ENCODE assay signal across 21 mouse cellular contexts in the genomic region with DNA sequence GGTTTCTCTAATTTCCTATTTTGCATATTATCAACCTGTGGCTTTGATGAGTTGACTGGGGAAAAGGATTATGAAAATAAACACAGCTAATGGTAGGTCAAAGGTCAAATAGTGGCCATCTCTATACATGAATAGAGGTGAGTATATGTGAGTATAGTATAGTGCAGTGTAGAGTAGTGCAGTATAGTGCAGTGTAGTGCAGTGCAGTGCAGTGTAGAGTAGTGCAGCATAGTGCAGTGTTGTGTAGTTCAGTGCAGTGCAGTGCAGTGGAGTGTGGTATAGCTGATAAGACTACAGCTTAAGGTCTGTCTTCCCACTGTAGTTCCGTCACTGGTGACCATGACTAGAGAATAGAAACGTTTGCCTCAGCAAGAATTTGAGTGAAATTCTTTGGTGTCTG.
DNase-seq lines count a peak whose midpoint lies in the region; ATAC-seq lines count a peak whose summit lies in the region.
"Had no signal": no experiment of that assay in that cellular context is flagged by ENCODE, and none has a peak within 500 bp of the region (broad histone marks: within the 10 kb centered on the region; RNA-seq: fewer than 3 reads in every experiment).

No protein-coding gene starts in this region.

- no peaks in the 10 kb centered on the region for H3K27me3 ChIP-seq in hindbrain, embryonic 11.5 days (ENCODE audit: control insufficient read depth, insufficient read depth, low read length)
- no peaks in the 10 kb centered on the region for H3K27me3 ChIP-seq in hindbrain, embryonic 13.5 days
- H3K27me3 ChIP-seq in kidney, embryonic 16.5 days (ENCODE audit: insufficient read depth, low read length): no peaks in the 10 kb centered on the region
- no peaks in the 10 kb centered on the region for H3K27me3 ChIP-seq in midbrain, embryonic 15.5 days (replicated peaks)
- H3K27me3 ChIP-seq in midbrain, embryonic 14.5 days (ENCODE audit: control insufficient read depth, insufficient read depth, low read length): no peaks in the 10 kb centered on the region
- H3K27me3 ChIP-seq: embryonic facial prominence, embryonic 15.5 days; heart, embryonic 15.5 days; intestine, embryonic 15.5 days had no signal

- H3K4me1 ChIP-seq in hindbrain, embryonic 11.5 days (replicated peaks; ENCODE audit: control insufficient read depth, insufficient read depth, low read length): no peaks in the 10 kb centered on the region
- 0 out of 2 replicates have a peak, but pooled peaks cover 2% of the 10 kb centered on the region for H3K4me1 ChIP-seq in hindbrain, embryonic 13.5 days (replicated peaks)
- H3K4me1 ChIP-seq in kidney, embryonic 16.5 days (ENCODE audit: insufficient read depth, low read length): no peaks in the 10 kb centered on the region
- no peaks in the 10 kb centered on the region for H3K4me1 ChIP-seq in midbrain, embryonic 15.5 days
- no peaks in the 10 kb centered on the region for H3K4me1 ChIP-seq in midbrain, embryonic 14.5 days (ENCODE audit: control insufficient read depth, insufficient read depth, low read length)
- H3K4me1 ChIP-seq: embryonic facial prominence, embryonic 15.5 days; heart, embryonic 15.5 days; intestine, embryonic 15.5 days had no signal

- no peak overlapping the region for H3K27ac ChIP-seq in hindbrain, embryonic 11.5 days (ENCODE audit: low read depth, low read length)
- no peak overlapping the region for H3K27ac ChIP-seq in hindbrain, embryonic 13.5 days
- H3K27ac ChIP-seq in kidney, embryonic 16.5 days (ENCODE audit: low read length): no peak overlapping the region
- no peak overlapping the region for H3K27ac ChIP-seq in midbrain, embryonic 15.5 days
- no peak overlapping the region for H3K27ac ChIP-seq in midbrain, embryonic 14.5 days (replicated peaks; ENCODE audit: low read depth, low read length)
- H3K27ac ChIP-seq: embryonic facial prominence, embryonic 15.5 days; forebrain, embryonic 10.5 days; gastrocnemius, adult 2 months; heart, embryonic 10.5 days; heart, embryonic 15.5 days; intestine, embryonic 15.5 days had no signal

- H3K36me3 ChIP-seq in hindbrain, embryonic 11.5 days (ENCODE audit: control insufficient read depth, insufficient read depth, low read length): no peaks in the 10 kb centered on the region
- H3K36me3 ChIP-seq in hindbrain, embryonic 13.5 days: peaks cover 5% of the 10 kb centered on the region; the same call in 1 of the 2 replicates
- H3K36me3 ChIP-seq in kidney, embryonic 16.5 days (ENCODE audit: insufficient read depth, low read length): no peaks in the 10 kb centered on the region
- no peaks in the 10 kb centered on the region for H3K36me3 ChIP-seq in midbrain, embryonic 15.5 days (replicated peaks)
- peaks cover 8% of the 10 kb centered on the region; the same call in 1 of the 2 replicates for H3K36me3 ChIP-seq in midbrain, embryonic 14.5 days (ENCODE audit: control insufficient read depth, insufficient read depth, low read length)
- H3K36me3 ChIP-seq: embryonic facial prominence, embryonic 15.5 days; forebrain, embryonic 10.5 days; heart, embryonic 10.5 days; heart, embryonic 15.5 days; intestine, embryonic 15.5 days had no signal

- no peak for DNase-seq in hindbrain, embryonic 11.5 days (ENCODE audit: low spot score)
- no peak for DNase-seq in kidney, postnatal 4 days
- DNase-seq in midbrain, embryonic 14.5 days: no peak
- DNase-seq: adrenal gland, adult 2 months; adrenal gland, postnatal 25 days; cerebellum, adult 18-20 months; cerebellum, adult 9-11 months; cerebellum, postnatal 36 days; gastrocnemius, adult 2 months; gastrocnemius, postnatal 25 days; heart, postnatal 14 days had no signal

- H3K4me2 ChIP-seq in hindbrain, embryonic 11.5 days (replicated peaks; ENCODE audit: low read depth, low read length): no peak overlapping the region
- H3K4me2 ChIP-seq in hindbrain, embryonic 13.5 days: no peak overlapping the region
- H3K4me2 ChIP-seq in kidney, embryonic 16.5 days (replicated peaks; ENCODE audit: low read depth, low read length): no peak overlapping the region
- no peak overlapping the region for H3K4me2 ChIP-seq in midbrain, embryonic 15.5 days
- H3K4me2 ChIP-seq in midbrain, embryonic 14.5 days (ENCODE audit: low read length): no peak overlapping the region
- H3K4me2 ChIP-seq: embryonic facial prominence, embryonic 15.5 days; heart, embryonic 15.5 days; intestine, embryonic 15.5 days had no signal

- no peak overlapping the region for H3K4me3 ChIP-seq in hindbrain, embryonic 11.5 days (ENCODE audit: low read depth, low read length)
- H3K4me3 ChIP-seq in hindbrain, embryonic 13.5 days: no peak overlapping the region
- H3K4me3 ChIP-seq in kidney, embryonic 16.5 days (ENCODE audit: low read length): no peak overlapping the region
- no peak overlapping the region for H3K4me3 ChIP-seq in midbrain, embryonic 15.5 days
- H3K4me3 ChIP-seq in midbrain, embryonic 14.5 days (replicated peaks; ENCODE audit: low read depth, low read length): no peak overlapping the region
- H3K4me3 ChIP-seq: embryonic facial prominence, embryonic 15.5 days; erythroblast, embryonic 14.5 days; forebrain, embryonic 10.5 days; gastrocnemius, adult 2 months; heart, embryonic 10.5 days; heart, embryonic 15.5 days; intestine, embryonic 15.5 days had no signal

- no peaks in the 10 kb centered on the region for H3K9me3 ChIP-seq in hindbrain, embryonic 11.5 days (ENCODE audit: control insufficient read depth, low read length)
- no peaks in the 10 kb centered on the region for H3K9me3 ChIP-seq in hindbrain, embryonic 13.5 days
- no peaks in the 10 kb centered on the region for H3K9me3 ChIP-seq in kidney, embryonic 16.5 days (ENCODE audit: low read length)
- no peaks in the 10 kb centered on the region for H3K9me3 ChIP-seq in midbrain, embryonic 15.5 days
- H3K9me3 ChIP-seq in midbrain, embryonic 14.5 days (ENCODE audit: control insufficient read depth, low read length): no peaks in the 10 kb centered on the region
- H3K9me3 ChIP-seq: embryonic facial prominence, embryonic 15.5 days; forebrain, embryonic 10.5 days; heart, embryonic 10.5 days; heart, embryonic 15.5 days; intestine, embryonic 15.5 days had no signal

- WGBS in hindbrain, embryonic 11.5 days: 92% methylated on average over 2 of the region's 2 CpGs
- 87% methylated on average over 2 of the region's 2 CpGs for WGBS in hindbrain, embryonic 13.5 days
- 89% methylated on average over 2 of the region's 2 CpGs for WGBS in kidney, embryonic 16.5 days
- 82% methylated on average over 2 of the region's 2 CpGs for WGBS in midbrain, embryonic 15.5 days
- 87% methylated on average over 2 of the region's 2 CpGs for WGBS in midbrain, embryonic 14.5 days

- no peak overlapping the region for H3K9ac ChIP-seq in hindbrain, embryonic 11.5 days (ENCODE audit: low read depth, low read length)
- H3K9ac ChIP-seq in hindbrain, embryonic 13.5 days: no peak overlapping the region
- no peak overlapping the region for H3K9ac ChIP-seq in kidney, embryonic 16.5 days (replicated peaks; ENCODE audit: low read length)
- no peak overlapping the region for H3K9ac ChIP-seq in midbrain, embryonic 15.5 days
- no peak overlapping the region for H3K9ac ChIP-seq in midbrain, embryonic 14.5 days (replicated peaks; ENCODE audit: low read length)
- H3K9ac ChIP-seq: embryonic facial prominence, embryonic 15.5 days; heart, embryonic 15.5 days; intestine, embryonic 15.5 days had no signal

- ATAC-seq in hindbrain, embryonic 11.5 days (ENCODE audit: low FRiP score): 0 out of 2 replicates have a peak, but pooled peaks have one; percentile 43
- ATAC-seq in hindbrain, embryonic 13.5 days (ENCODE audit: low FRiP score): no peak; the same call in 1 of the 2 replicates
- ATAC-seq in kidney, embryonic 16.5 days (ENCODE audit: low FRiP score, low TSS enrichment): 0 out of 2 replicates have a peak, but pooled peaks have one; percentile 70
- 0 out of 2 replicates have a peak, but pooled peaks have one; percentile 67 for ATAC-seq in midbrain, embryonic 15.5 days (replicated peaks)
- ATAC-seq in midbrain, embryonic 14.5 days (ENCODE audit: low FRiP score, low TSS enrichment): no peak
- ATAC-seq: forebrain, embryonic 14.5 days; intestine, embryonic 15.5 days had no signal

Comparison
In these comparisons a context has a peak if more than half of its experiments do, and no peak if none do; other contexts are left out.
1. ATAC-seq: peak in hindbrain, embryonic 11.5 days (single experiment), kidney, embryonic 16.5 days (single experiment) and midbrain, embryonic 15.5 days (single experiment); none in hindbrain, embryonic 13.5 days (single experiment) and midbrain, embryonic 14.5 days (single experiment).